Mouse (Mus musculus) liver, postnatal 0 days (tissue): ENCODE results near the gene Phf11a.

Source experiments
- CTCF ChIP-seq: sonication (generic); IDR thresholded peaks from 2 replicates; pipeline ENCODE4 v1.5.1; 2016; ENCODE audit warnings: antibody characterized with exemption, low read depth
- EP300 ChIP-seq: IDR thresholded peaks from 2 replicates; pipeline ENCODE4 v1.6.1; 2016; ENCODE audit warnings: antibody characterized with exemption, low read depth, mild to moderate bottlenecking

DNA sequence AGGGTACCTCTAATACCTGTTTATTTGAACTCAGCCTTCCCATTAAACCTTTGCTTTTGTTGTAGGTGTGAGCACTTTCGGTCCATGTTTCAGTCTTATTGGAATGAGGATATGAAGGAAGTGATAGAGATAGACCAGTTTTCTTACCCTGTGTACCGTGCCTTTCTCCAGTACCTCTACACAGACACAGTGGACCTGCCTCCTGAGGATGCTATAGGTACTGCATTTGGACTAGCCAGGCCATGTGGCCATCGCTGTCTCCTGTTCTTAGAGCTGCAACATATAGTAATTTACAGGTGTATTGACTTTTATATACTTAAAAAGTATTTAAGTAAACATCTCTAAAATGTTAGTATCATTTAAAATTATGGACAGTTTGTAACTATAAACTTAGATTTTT lies 67.5 kb downstream of the Phf11a start:
- TF ChIP-seq CTCF (peak; percentile 17; the same call in 1 of the 2 replicates), EP300 (no peak)
